Mouse (Mus musculus) ES-E14 (cell line): ENCODE data around the gene Tex19.2.

ENCODE experiments used
- HCFC1 ChIP-seq: IDR thresholded peaks from 2 replicates; pipeline ENCODE4 v1.6.1; 2012; ENCODE audit warnings: low read length, inconsistent platforms, borderline replicate concordance; ENCODE audit not compliant: insufficient read depth
- ZNF384 ChIP-seq: IDR thresholded peaks from 2 replicates; pipeline ENCODE4 v1.6.1; 2012; ENCODE audit warnings: low read depth, low read length, inconsistent platforms

DNA sequence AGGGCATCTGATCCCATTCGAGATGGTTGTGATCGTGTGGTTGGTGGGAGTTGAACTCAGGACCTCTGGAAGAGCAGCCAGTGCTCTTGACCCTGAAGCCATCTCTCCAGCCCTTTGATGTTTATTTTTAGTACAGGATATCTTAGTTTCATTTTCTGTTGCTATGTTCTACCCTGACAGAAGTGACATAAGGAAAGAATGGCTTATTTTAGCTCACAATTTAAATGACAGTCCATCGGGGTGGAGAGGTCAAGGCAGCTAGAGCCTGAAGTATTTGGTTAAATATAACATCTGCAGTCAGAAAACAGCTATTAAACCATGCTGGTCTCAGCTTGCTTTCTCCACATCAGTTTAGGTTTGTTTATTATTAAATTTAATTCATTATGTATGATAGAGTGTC, 2.7 kb upstream of the Tex19.2 start:
- TF ChIP-seq HCFC1 (no peak), ZNF384 (no peak)
